Mouse (Mus musculus): ENCODE measurements around the gene Dll1.
A peak's percentile ranks its signal among the peaks of the same experiment; 100 is the strongest.

The Dll1 gene

GRCm38 (mm10) chr17:15378413-15379109 lies 1.9 kb upstream of the Dll1 start:
- DNase-seq, result no peak

- DNase-seq, result no peak
Observed at GRCm38 (mm10) chr17:15377901-15378300, 1.2 kb upstream of the Dll1 start.

- DNase-seq, result peak; percentile 88
Observed at GRCm38 (mm10) chr17:15375701-15376493, 775 bp downstream of the Dll1 start.

- no peak for DNase-seq
Observed at GRCm38 (mm10) chr17:15375224-15375623, 1.4 kb downstream of the Dll1 start.

- no peak for DNase-seq
Observed at GRCm38 (mm10) chr17:15374321-15375141, 2.1 kb downstream of the Dll1 start.

GRCm38 (mm10) chr17:15372931-15373652 lies 3.6 kb downstream of the Dll1 start:
- DNase-seq, result no peak

GRCm38 (mm10) chr17:15371967-15372835 lies 4.5 kb downstream of the Dll1 start:
- peak; percentile 51 for DNase-seq

- no peak for DNase-seq
Observed at GRCm38 (mm10) chr17:15370401-15370800, 6.3 kb downstream of the Dll1 start.

GRCm38 (mm10) chr17:15365650-15366049 lies 11.0 kb downstream of the Dll1 start:
- no peak for DNase-seq

GRCm38 (mm10) chr17:15363656-15364055 lies 13.0 kb downstream of the Dll1 start:
- DNase-seq, result no peak

- DNase-seq, result no peak
Observed at GRCm38 (mm10) chr17:15357071-15357470, 19.6 kb downstream of the Dll1 start.

GRCm38 (mm10) chr17:15356526-15356925 lies 20.1 kb downstream of the Dll1 start:
- no peak for DNase-seq

GRCm38 (mm10) chr17:15355072-15355471 lies 21.6 kb downstream of the Dll1 start:
- no peak for DNase-seq

- no peak for DNase-seq
Observed at GRCm38 (mm10) chr17:15354006-15354405, 22.7 kb downstream of the Dll1 start.

GRCm38 (mm10) chr17:15352869-15353610 lies 23.6 kb downstream of the Dll1 start:
- no peak for DNase-seq

- DNase-seq, result no peak
Observed at GRCm38 (mm10) chr17:15350152-15350551, 26.5 kb downstream of the Dll1 start.

GRCm38 (mm10) chr17:15343071-15343822 lies 33.4 kb downstream of the Dll1 start:
- no peak for DNase-seq

- DNase-seq, result no peak
Observed at GRCm38 (mm10) chr17:15337906-15338305, 38.8 kb downstream of the Dll1 start.

- no peak for DNase-seq
Observed at GRCm38 (mm10) chr17:15329740-15330318, 46.8 kb downstream of the Dll1 start.

- DNase-seq, result no peak
Observed at GRCm38 (mm10) chr17:15327106-15327505, 49.6 kb downstream of the Dll1 start.
